Mouse (Mus musculus): ENCODE data around the gene Paqr7. TPM values are rescaled to one million over a fixed set of nuclear protein-coding genes. Genes with fewer than 3 reads are reported as not detected.

Gene Paqr7
- total and polyA plus RNA-seq, 3 experiments: 0.43 to 2.7 (median 0.89) TPM

DNA sequence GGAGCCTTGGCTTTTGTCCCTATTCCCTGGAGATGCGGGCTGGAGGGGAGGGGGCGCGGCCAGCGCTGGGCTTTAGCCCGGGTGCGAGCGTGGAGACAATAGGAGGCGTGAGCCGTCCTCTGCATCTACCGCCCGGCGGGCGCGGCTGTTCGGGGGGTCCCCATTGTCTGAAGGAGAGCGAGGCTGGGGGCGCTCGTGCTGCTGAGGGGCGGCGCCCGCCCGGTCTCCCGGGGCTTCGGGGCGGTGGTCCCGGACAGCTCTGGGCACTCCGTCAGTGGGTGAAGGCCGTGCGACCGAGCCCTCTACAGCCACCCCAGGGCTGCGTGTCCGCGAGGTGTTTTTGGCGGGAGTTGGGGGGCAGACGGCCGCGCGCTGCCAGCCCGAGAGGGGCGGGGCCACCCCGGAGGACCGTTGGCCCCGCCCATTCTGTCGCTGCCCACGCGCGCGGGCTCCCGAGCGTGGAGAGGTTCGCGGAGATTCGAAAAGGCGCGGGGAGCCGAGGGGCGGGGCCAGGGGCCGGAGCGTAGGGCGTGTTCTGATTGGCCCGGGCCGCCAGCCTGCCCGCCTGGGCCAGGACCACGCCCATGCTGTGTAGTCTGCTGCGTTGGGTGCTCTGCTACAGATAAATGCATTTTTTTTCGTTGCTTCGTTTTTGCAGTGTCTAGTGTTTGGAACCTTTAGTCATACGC is 27.8 kb upstream of the Paqr7 start:
- H3K9ac ChIP-seq (ENCODE audit: insufficient read depth, low read depth): peak overlapping the region; percentile 69
- H3K27ac ChIP-seq (ENCODE audit: insufficient read depth, low read depth): no peak overlapping the region
- dilution Hi-C loops (cut with MboI; ENCODE audit: extremely low pct_ligation_motif_present, extremely low pct_unique_long_range_greater_than_20kb, low sequenced_read_pairs): no loop called here
- H3K9me3 ChIP-seq (replicated peaks; ENCODE audit: low read length): peaks cover 2% of the 10 kb centered on the region
- peak; percentile 78 for DNase-seq (ENCODE audit: extremely low read depth)
- H3K4me1 ChIP-seq (ENCODE audit: control insufficient read depth in 1 of 2, insufficient read depth in 2 of 2): peaks cover 3% of the 10 kb centered on the region in 2 experiments
- H3K79me2 ChIP-seq (replicated peaks; ENCODE audit: control insufficient read depth, extremely low read depth, insufficient read depth, poor library complexity, severe bottlenecking): no peaks in the 10 kb centered on the region; the same call in 1 of the 2 replicates
- 0 out of 2 replicates have a peak, but pooled peaks have one; percentile 42 for TF ChIP-seq E2F4 (IDR thresholded peaks at IDR 0.05; ENCODE audit: insufficient replicate concordance, low read depth, low read length)
- TF ChIP-seq UBTF (IDR thresholded peaks at IDR 0.05; ENCODE audit: low read depth, low read length): 0 out of 2 replicates have a peak, but pooled peaks have one; percentile 3
- TF ChIP-seq MYC (IDR thresholded peaks at IDR 0.05; ENCODE audit: low read depth, low read length): no peak
- no peak for TF ChIP-seq ZNF384 (IDR thresholded peaks at IDR 0.05; ENCODE audit: low read depth, low read length)
- TF ChIP-seq CHD2 (IDR thresholded peaks at IDR 0.05; ENCODE audit: low read length): no peak
- peak; percentile 83 for TF ChIP-seq MXI1 (IDR thresholded peaks at IDR 0.05; ENCODE audit: low read depth, low read length)
- TF ChIP-seq SIN3A (IDR thresholded peaks at IDR 0.05; ENCODE audit: low read length): peak; percentile 61
- no peak for TF ChIP-seq RAD21 (IDR thresholded peaks at IDR 0.05; ENCODE audit: low read depth, low read length)
- TF ChIP-seq PAX5 (IDR thresholded peaks at IDR 0.05; ENCODE audit: low read length): no peak
- peak; percentile 22; the same call in 1 of the 2 replicates for TF ChIP-seq BHLHE40 (IDR thresholded peaks at IDR 0.05; ENCODE audit: low read depth, low read length)
- TF ChIP-seq KAT2A (IDR thresholded peaks at IDR 0.05; ENCODE audit: insufficient replicate concordance, low read length): no peak
- no peak for TF ChIP-seq RCOR1 (conservative IDR thresholded peaks at IDR 0.05; ENCODE audit: low read depth, low read length)
- TF ChIP-seq MAX (IDR thresholded peaks at IDR 0.05; ENCODE audit: low read length): peak; percentile 47; the same call in 1 of the 2 replicates
- TF ChIP-seq NELFE (IDR thresholded peaks at IDR 0.05; ENCODE audit: low read depth, low read length): no peak
- no peak for TF ChIP-seq TBP (conservative IDR thresholded peaks at IDR 0.05; ENCODE audit: low read depth, low read length)
- no peak for TF ChIP-seq ZC3H11A (IDR thresholded peaks at IDR 0.05; ENCODE audit: low read depth, low read length)
- 0 out of 2 replicates have a peak, but pooled peaks have one; percentile 30 for TF ChIP-seq POLR2A (IDR thresholded peaks at IDR 0.05; ENCODE audit: low read depth, low read length)
- TF ChIP-seq ELF1 (IDR thresholded peaks at IDR 0.05; ENCODE audit: low read depth, low read length): no peak
- peak overlapping the region; percentile 25 to 74 (median 67) for H3K4me3 ChIP-seq (replicated peaks in 1 of 3; ENCODE audit: low read depth in 2 of 3, low read length in 2 of 3, poor library complexity in 1 of 3)
- in situ Hi-C loops (cut with MboI; ENCODE audit: low pct_ligation_motif_present, low pct_unique_long_range_greater_than_20kb, low sequenced_read_pairs): no loop called here
- H3K4me2 ChIP-seq (ENCODE audit: insufficient read depth, low read depth, poor library complexity, severe bottlenecking): peak overlapping the region; percentile 87
- H3K36me3 ChIP-seq (replicated peaks in 1 of 2; ENCODE audit: control insufficient read depth in 1 of 2, insufficient read depth in 1 of 2, low read length in 1 of 2): peaks cover 4 to 11% of the 10 kb centered on the region in 2 experiments
- peaks cover 43% of the 10 kb centered on the region for H3K27me3 ChIP-seq (replicated peaks)

DNA sequence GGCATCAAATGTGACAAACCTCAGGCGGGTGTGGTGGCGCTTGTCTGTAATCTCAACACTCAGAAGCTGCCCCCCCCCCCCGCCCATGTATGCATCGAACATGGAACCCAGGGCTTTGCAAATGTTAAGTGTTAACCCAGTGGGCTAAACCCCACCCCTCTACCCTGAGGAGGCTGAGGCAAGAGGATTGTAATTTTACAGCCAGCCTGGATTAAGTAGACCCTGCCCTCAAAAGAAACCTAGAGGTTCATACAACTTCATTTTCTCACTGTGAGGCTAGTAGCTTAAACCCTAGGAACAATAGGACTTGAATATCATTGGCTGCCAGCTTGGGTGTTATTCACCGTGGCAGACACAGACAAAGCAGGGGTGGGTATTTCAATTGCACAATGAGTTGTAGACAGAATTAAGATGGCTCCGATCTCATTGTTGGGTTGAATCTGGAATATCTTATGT is 27.1 kb upstream of the Paqr7 start:
- peaks cover 6 to 12% of the 10 kb centered on the region in 2 experiments for H3K36me3 ChIP-seq (replicated peaks in 1 of 2; ENCODE audit: control insufficient read depth in 1 of 2, insufficient read depth in 1 of 2, low read length in 1 of 2)
- dilution Hi-C loops (cut with MboI; ENCODE audit: extremely low pct_ligation_motif_present, extremely low pct_unique_long_range_greater_than_20kb, low sequenced_read_pairs): no loop called here
- peak overlapping the region; percentile 87 for H3K4me2 ChIP-seq (ENCODE audit: insufficient read depth, low read depth, poor library complexity, severe bottlenecking)
- in situ Hi-C loops (cut with MboI; ENCODE audit: low pct_ligation_motif_present, low pct_unique_long_range_greater_than_20kb, low sequenced_read_pairs): no loop called here
- peaks cover 3% of the 10 kb centered on the region in 2 experiments for H3K4me1 ChIP-seq (ENCODE audit: control insufficient read depth in 1 of 2, insufficient read depth in 2 of 2)
- no peak overlapping the region for H3K27ac ChIP-seq (ENCODE audit: insufficient read depth, low read depth)
- peak overlapping the region; percentile 25 to 67 (median 50) for H3K4me3 ChIP-seq (replicated peaks in 1 of 3; ENCODE audit: low read depth in 2 of 3, low read length in 2 of 3, poor library complexity in 1 of 3)
- no peaks in the 10 kb centered on the region; the same call in 1 of the 2 replicates for H3K79me2 ChIP-seq (replicated peaks; ENCODE audit: control insufficient read depth, extremely low read depth, insufficient read depth, poor library complexity, severe bottlenecking)
- peaks cover 2% of the 10 kb centered on the region for H3K9me3 ChIP-seq (replicated peaks; ENCODE audit: low read length)
- TF ChIP-seq E2F4 (IDR thresholded peaks at IDR 0.05; ENCODE audit: insufficient replicate concordance, low read depth, low read length) (no peak), RCOR1 (conservative IDR thresholded peaks at IDR 0.05; ENCODE audit: low read depth, low read length) (no peak), PAX5 (IDR thresholded peaks at IDR 0.05; ENCODE audit: low read length) (no peak), CTCF (conservative IDR thresholded peaks at IDR 0.05 in 1 of 2, IDR thresholded peaks at IDR 0.05 in 1 of 2; ENCODE audit: low read depth in 2 of 2, low read length in 2 of 2) (no peak)
- peaks cover 42% of the 10 kb centered on the region for H3K27me3 ChIP-seq (replicated peaks)
- peak overlapping the region; percentile 69 for H3K9ac ChIP-seq (ENCODE audit: insufficient read depth, low read depth)
- DNase-seq (ENCODE audit: extremely low read depth): no peak
